Mouse (Mus musculus) heart, adult 2 months (tissue): ENCODE data around the gene Chd9.

Experiments used
- CTCF ChIP-seq: fragments of 200-600 bp; IDR thresholded peaks from 2 replicates; pipeline ENCODE4 v1.8.1; 2022; ENCODE audit warnings: antibody characterized with exemption, mild to moderate bottlenecking, moderate library complexity
- EP300 ChIP-seq: fragments of 200-500 bp; IDR thresholded peaks from 2 replicates; pipeline ENCODE4 v1.6.1; 2011; ENCODE audit warnings: low read depth, low read length, control low read depth; ENCODE audit not compliant: insufficient read depth
- POLR2A ChIP-seq: fragments of 200-500 bp; IDR thresholded peaks from 2 replicates; pipeline ENCODE4 v1.6.1; 2011; ENCODE audit warnings: mild to moderate bottlenecking, low read depth, low read length, control low read depth; ENCODE audit not compliant: insufficient read depth

DNA sequence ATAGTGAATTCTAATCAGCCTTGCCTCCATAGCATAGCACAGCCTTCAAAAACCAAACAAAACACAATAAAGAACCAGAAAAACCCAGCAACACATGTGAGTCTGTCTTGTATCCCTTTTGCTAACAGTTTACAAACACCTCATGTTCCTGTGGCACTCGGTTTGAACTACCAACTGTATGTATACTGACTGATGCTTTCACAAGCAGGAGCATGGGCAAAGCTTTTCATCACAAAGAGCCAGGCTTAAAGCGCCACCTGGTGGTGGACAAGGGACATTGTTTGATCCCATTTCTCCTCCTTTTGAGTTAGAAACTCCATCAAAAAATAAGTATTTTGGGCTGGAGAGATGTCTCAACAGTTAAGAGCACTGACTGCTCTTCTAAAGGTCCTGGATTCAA lies 191.6 kb downstream of the Chd9 start:
- TF ChIP-seq CTCF, result peak; percentile 94
- TF ChIP-seq POLR2A, result no peak
- TF ChIP-seq EP300, result no peak
